Mouse (Mus musculus): ENCODE measurements around the gene Rasgrf1. TPM values are rescaled to one million over a fixed set of nuclear protein-coding genes. Genes with fewer than 3 reads are reported as not detected.

The Rasgrf1 gene
- total and polyA plus RNA-seq, 3 experiments = not detected

DNA sequence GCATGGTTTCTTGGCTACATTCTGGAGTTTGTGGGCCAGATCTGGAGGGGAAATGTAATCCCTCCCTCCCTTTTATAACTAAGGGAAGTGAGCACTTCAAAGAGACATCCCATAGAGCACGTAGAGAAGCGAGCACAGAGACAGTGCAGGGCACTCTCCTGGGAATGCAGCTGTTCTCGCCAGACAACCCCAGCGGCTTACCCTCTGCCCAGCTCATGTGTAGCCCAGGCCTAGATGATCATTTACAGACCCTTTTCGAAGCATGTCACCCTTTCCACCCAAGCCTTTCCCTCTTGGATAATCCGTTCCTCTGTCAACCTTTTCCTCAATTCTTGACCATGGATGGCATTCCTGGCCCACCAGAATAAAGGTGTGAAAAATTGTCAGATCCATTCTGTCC is 106.5 kb downstream of the Rasgrf1 start:
- in situ Hi-C loops (cut with MboI; ENCODE audit: low pct_ligation_motif_present, low pct_unique_long_range_greater_than_20kb, low sequenced_read_pairs) = no loop called here
- no peak overlapping the region for H3K9ac ChIP-seq (ENCODE audit: insufficient read depth, low read depth)

GRCm38 (mm10) chr9:90020866-90021265 is 111.2 kb downstream of the Rasgrf1 start:
- in situ Hi-C loops (cut with MboI; ENCODE audit: low pct_ligation_motif_present, low pct_unique_long_range_greater_than_20kb, low sequenced_read_pairs) = no loop called here
- Histone ChIP-seq H3K4me1 (ENCODE audit: control insufficient read depth in 1 of 2, insufficient read depth in 2 of 2) (peaks cover 5 to 26% of the 10 kb centered on the region in 2 experiments; a peak in 3 of 4 replicates), H3K79me2 (replicated peaks; ENCODE audit: control insufficient read depth, extremely low read depth, insufficient read depth, poor library complexity, severe bottlenecking) (no peaks in the 10 kb centered on the region), H3K4me3 (replicated peaks in 1 of 3; ENCODE audit: low read depth in 2 of 3, low read length in 2 of 3, poor library complexity in 1 of 3) (no peak overlapping the region), H3K4me2 (ENCODE audit: insufficient read depth, low read depth, poor library complexity, severe bottlenecking) (no peak overlapping the region), H3K27me3 (replicated peaks) (no peaks in the 10 kb centered on the region), H3K36me3 (replicated peaks in 1 of 2; ENCODE audit: control insufficient read depth in 1 of 2, insufficient read depth in 1 of 2, low read length in 1 of 2) (no peaks in the 10 kb centered on the region), H3K9me3 (replicated peaks; ENCODE audit: low read length) (no peaks in the 10 kb centered on the region), H3K27ac (ENCODE audit: insufficient read depth, low read depth) (no peak overlapping the region), H3K9ac (ENCODE audit: insufficient read depth, low read depth) (no peak overlapping the region)
- no peak for DNase-seq (ENCODE audit: extremely low read depth)
- dilution Hi-C loops (cut with MboI; ENCODE audit: extremely low pct_ligation_motif_present, extremely low pct_unique_long_range_greater_than_20kb, low sequenced_read_pairs) = no loop called here
- TF ChIP-seq MAX (IDR thresholded peaks at IDR 0.05; ENCODE audit: low read length) = no peak

More for the DNA sequence above, 106.5 kb downstream of the Rasgrf1 start:
- H3K4me1 ChIP-seq (ENCODE audit: control insufficient read depth in 1 of 2, insufficient read depth in 2 of 2) = peaks cover 5 to 48% of the 10 kb centered on the region in 2 experiments; a peak in 3 of 4 replicates
- TF ChIP-seq MYC (IDR thresholded peaks at IDR 0.05; ENCODE audit: low read depth, low read length) (no peak), NELFE (IDR thresholded peaks at IDR 0.05; ENCODE audit: low read depth, low read length) (no peak), KAT2A (IDR thresholded peaks at IDR 0.05; ENCODE audit: insufficient replicate concordance, low read length) (no peak), POLR2A (IDR thresholded peaks at IDR 0.05; ENCODE audit: low read depth, low read length) (no peak), JUN (IDR thresholded peaks at IDR 0.05; ENCODE audit: insufficient read depth, low read depth, low read length) (no peak), ZC3H11A (IDR thresholded peaks at IDR 0.05; ENCODE audit: low read depth, low read length) (no peak), RCOR1 (conservative IDR thresholded peaks at IDR 0.05; ENCODE audit: low read depth, low read length) (no peak), MAZ (IDR thresholded peaks at IDR 0.05; ENCODE audit: low read depth, low read length) (no peak), ZKSCAN1 (IDR thresholded peaks at IDR 0.05; ENCODE audit: borderline replicate concordance, low read depth, low read length) (no peak), TBP (conservative IDR thresholded peaks at IDR 0.05; ENCODE audit: low read depth, low read length) (no peak), ZNF384 (IDR thresholded peaks at IDR 0.05; ENCODE audit: low read depth, low read length) (no peak), CHD2 (IDR thresholded peaks at IDR 0.05; ENCODE audit: low read length) (no peak), HCFC1 (IDR thresholded peaks at IDR 0.05; ENCODE audit: low read depth, low read length) (no peak), CHD1 (IDR thresholded peaks at IDR 0.05; ENCODE audit: low read depth, low read length) (no peak), USF1 (IDR thresholded peaks at IDR 0.05; ENCODE audit: low read depth, low read length) (no peak), E2F4 (IDR thresholded peaks at IDR 0.05; ENCODE audit: insufficient replicate concordance, low read depth, low read length) (no peak), MXI1 (IDR thresholded peaks at IDR 0.05; ENCODE audit: low read depth, low read length) (no peak), GABPA (IDR thresholded peaks at IDR 0.05; ENCODE audit: insufficient replicate concordance, low read depth, low read length) (no peak), JUND (conservative IDR thresholded peaks at IDR 0.05; ENCODE audit: low read depth, low read length) (no peak), MAFK (IDR thresholded peaks at IDR 0.05; ENCODE audit: insufficient replicate concordance, low read length) (no peak)
- no peaks in the 10 kb centered on the region for H3K9me3 ChIP-seq (replicated peaks; ENCODE audit: low read length)
- DNase-seq (ENCODE audit: extremely low read depth) = no peak
- no peaks in the 10 kb centered on the region for H3K27me3 ChIP-seq (replicated peaks)
- H3K27ac ChIP-seq (ENCODE audit: insufficient read depth, low read depth) = no peak overlapping the region
- dilution Hi-C loops (cut with MboI; ENCODE audit: extremely low pct_ligation_motif_present, extremely low pct_unique_long_range_greater_than_20kb, low sequenced_read_pairs) = no loop called here
- H3K36me3 ChIP-seq (replicated peaks in 1 of 2; ENCODE audit: control insufficient read depth in 1 of 2, insufficient read depth in 1 of 2, low read length in 1 of 2) = no peaks in the 10 kb centered on the region
- no peaks in the 10 kb centered on the region for H3K79me2 ChIP-seq (replicated peaks; ENCODE audit: control insufficient read depth, extremely low read depth, insufficient read depth, poor library complexity, severe bottlenecking)
- H3K4me2 ChIP-seq (ENCODE audit: insufficient read depth, low read depth, poor library complexity, severe bottlenecking) = no peak overlapping the region
- no peak overlapping the region for H3K4me3 ChIP-seq (replicated peaks in 1 of 3; ENCODE audit: low read depth in 2 of 3, low read length in 2 of 3, poor library complexity in 1 of 3)
